Mouse (Mus musculus): ENCODE data around the gene Ppm1m. TPM values are rescaled to one million over a fixed set of nuclear protein-coding genes. Genes with fewer than 3 reads are reported as not detected.
A peak's percentile ranks its signal among the peaks of the same experiment; 100 is the strongest.

Gene Ppm1m
- polyA plus RNA-seq, 1 experiment from 2014 or later, result 17.2 TPM

DNA sequence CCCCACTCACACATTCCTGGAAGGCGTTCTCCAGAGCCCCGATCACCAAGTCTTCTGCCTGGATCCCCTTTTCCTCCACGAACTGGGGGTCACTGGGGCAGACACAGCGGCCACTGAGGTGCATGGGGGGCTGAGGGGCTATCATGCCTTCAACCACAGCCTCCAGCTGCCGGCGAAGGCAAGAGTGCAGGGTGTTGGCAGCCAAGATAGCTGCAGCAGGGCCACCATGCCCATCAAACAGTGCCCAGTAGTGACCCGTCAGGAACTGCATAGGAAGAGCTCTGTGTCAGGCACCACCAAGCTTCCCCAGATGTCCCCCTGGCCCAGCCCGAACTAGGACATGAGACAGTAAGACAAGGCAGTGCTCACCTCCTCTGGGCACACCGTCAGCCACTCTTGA is 1.8 kb downstream of the Ppm1m start:
- Histone ChIP-seq H3K4me2 (no peak overlapping the region), H3K9me3 (no peaks in the 10 kb centered on the region), H3K27me3 (replicated peaks) (0 out of 2 replicates have a peak, but pooled peaks cover 5% of the 10 kb centered on the region), H3K4me3 (no peak overlapping the region), H3K9ac (no peak overlapping the region), H3K4me1 (peaks cover 34% of the 10 kb centered on the region), H3K27ac (no peak overlapping the region), H3K36me3 (replicated peaks) (no peaks in the 10 kb centered on the region)
- no peak for ATAC-seq (replicated peaks)
- 92% methylated on average over 9 of the region's 9 CpGs for WGBS

DNA sequence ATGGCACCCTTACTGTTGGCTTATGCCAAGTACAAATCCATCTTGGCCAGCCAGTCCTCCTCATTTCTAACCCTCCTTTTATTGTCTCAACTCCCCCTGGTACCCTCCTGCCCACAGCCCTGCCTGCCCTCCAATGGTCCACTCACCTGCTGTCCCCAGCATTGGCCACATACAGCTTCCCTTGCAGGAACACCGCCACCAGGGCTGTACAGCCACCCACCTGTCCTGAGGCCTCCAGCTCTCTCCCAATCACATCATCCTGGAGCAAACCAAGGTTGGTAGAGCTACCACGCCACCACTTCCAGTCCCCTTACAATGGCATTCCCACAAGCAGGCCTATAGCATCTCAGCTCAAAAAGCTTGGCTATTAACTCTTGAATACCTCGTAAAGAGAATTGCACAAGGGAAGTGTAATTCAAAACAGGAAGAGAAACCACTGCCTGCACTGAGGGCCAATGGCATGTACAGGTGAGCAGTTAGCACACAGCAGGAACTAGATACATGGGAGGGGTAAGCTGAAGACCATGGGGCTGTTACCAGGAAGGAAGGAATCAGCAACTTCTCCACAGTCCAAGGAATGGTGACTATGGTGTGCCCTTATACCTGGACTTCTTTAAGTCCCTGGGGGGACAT is 2.3 kb downstream of the Ppm1m start:
- ATAC-seq (replicated peaks), result no peak
- 93% methylated on average over 3 of the region's 3 CpGs for WGBS

GRCm38 (mm10) chr9:106195693-106196092 is 3.9 kb downstream of the Ppm1m start:
- Histone ChIP-seq H3K9me3 (no peaks in the 10 kb centered on the region), H3K9ac (no peak overlapping the region), H3K4me1 (peaks cover 30% of the 10 kb centered on the region), H3K4me2 (0 out of 2 replicates have a peak overlapping the region, but pooled peaks have one; percentile 0), H3K27me3 (replicated peaks) (0 out of 2 replicates have a peak, but pooled peaks cover 5% of the 10 kb centered on the region), H3K27ac (peak overlapping the region; percentile 54), H3K36me3 (replicated peaks) (peaks cover 4% of the 10 kb centered on the region; the same call in 1 of the 2 replicates), H3K4me3 (no peak overlapping the region)
- peak; percentile 60 for ATAC-seq (replicated peaks)
- WGBS, result 61% methylated on average over 8 of the region's 8 CpGs

More for the DNA sequence above, 2.3 kb downstream of the Ppm1m start:
- Histone ChIP-seq H3K27me3 (replicated peaks) (0 out of 2 replicates have a peak, but pooled peaks cover 5% of the 10 kb centered on the region), H3K36me3 (replicated peaks) (no peaks in the 10 kb centered on the region), H3K9ac (no peak overlapping the region), H3K4me2 (no peak overlapping the region), H3K27ac (no peak overlapping the region), H3K9me3 (no peaks in the 10 kb centered on the region), H3K4me1 (peaks cover 31% of the 10 kb centered on the region), H3K4me3 (no peak overlapping the region)

DNA sequence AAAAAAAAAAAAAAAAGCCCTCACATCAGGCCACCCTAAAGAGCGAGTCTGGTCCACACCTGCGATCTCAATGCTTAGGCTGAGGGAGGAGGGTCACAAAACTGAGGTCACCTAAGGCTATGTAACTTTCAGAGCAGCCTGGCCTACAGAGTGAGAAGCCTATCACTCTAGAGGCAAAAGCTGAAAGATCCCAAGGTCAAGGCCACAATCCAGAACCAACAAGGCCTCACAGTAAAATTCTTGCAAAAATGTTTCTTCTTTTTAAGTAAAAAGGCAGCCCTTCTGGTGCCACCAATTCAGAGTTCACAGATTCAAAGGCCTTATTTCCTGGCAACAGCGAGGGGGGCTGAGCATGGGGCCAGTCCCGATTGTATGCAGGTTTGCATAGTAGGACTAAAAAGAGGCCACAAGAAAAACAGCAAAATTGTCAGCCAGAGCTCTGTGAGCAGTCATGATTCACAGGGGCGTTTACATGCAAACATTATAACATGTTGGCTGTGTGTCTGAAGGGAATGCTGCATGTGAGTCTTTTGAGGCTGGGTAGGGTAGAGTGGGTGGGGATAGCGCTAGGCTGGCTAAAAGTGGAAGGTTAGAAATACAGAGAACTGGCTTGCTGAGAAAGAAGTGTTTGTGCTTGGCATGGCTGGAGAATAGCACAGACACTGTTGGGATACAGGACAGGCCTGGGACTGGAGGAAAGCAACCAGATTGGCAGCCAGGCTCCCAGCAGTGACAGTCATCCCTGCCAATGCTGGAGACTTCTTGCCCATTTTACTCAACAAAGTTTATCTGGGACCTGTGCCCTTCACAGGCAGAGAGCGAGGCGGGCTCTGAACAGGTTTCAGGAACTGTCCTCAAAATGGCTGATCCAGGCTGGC is 5.4 kb downstream of the Ppm1m start:
- no peak for ATAC-seq (replicated peaks)
- no peaks in the 10 kb centered on the region for H3K27me3 ChIP-seq (replicated peaks)
- peaks cover 19% of the 10 kb centered on the region for H3K36me3 ChIP-seq (replicated peaks)
- no peak overlapping the region for H3K4me2 ChIP-seq
- no peak overlapping the region for H3K27ac ChIP-seq
- peaks cover 24% of the 10 kb centered on the region for H3K4me1 ChIP-seq
- H3K9ac ChIP-seq, result no peak overlapping the region
- H3K9me3 ChIP-seq, result no peaks in the 10 kb centered on the region
- no peak overlapping the region for H3K4me3 ChIP-seq
- WGBS, result 93% methylated on average over 8 of the region's 8 CpGs

- no peak for ATAC-seq (replicated peaks)
- H3K9me3 ChIP-seq, result no peaks in the 10 kb centered on the region
- no peak overlapping the region for H3K4me3 ChIP-seq
- no peak overlapping the region for H3K4me2 ChIP-seq
- H3K9ac ChIP-seq, result no peak overlapping the region
- no peaks in the 10 kb centered on the region for H3K27me3 ChIP-seq (replicated peaks)
- peaks cover 12% of the 10 kb centered on the region for H3K4me1 ChIP-seq
- H3K27ac ChIP-seq, result no peak overlapping the region
- peaks cover 30% of the 10 kb centered on the region for H3K36me3 ChIP-seq (replicated peaks)
- 91% methylated on average over 1 of the region's 1 CpGs for WGBS
These were observed 6.5 kb downstream of the Ppm1m start for GRCm38 (mm10) chr9:106192998-106193397.

DNA sequence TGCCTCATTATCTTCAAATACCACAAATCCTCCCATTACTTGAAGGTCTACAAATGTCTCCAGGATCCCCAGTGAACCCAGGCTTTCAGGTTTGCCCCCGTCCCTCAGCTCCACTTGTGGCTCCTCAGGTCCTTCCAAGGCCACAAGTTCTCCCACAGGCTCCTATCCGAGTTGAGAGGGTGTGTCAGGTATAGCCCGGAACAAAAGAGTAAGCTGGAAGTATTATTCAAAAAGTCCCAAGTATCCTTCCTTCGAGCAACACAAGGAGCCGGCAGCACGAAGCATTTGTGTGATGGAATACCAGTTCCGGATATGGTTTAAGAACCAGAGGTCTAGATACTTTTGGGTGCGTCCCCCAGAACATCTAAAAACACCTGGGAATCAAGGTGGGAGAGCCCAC is 7.5 kb downstream of the Ppm1m start:
- peaks cover 40% of the 10 kb centered on the region for H3K36me3 ChIP-seq (replicated peaks)
- H3K4me1 ChIP-seq, result peaks cover 10% of the 10 kb centered on the region
- no peaks in the 10 kb centered on the region for H3K27me3 ChIP-seq (replicated peaks)
- H3K4me2 ChIP-seq, result no peak overlapping the region
- H3K4me3 ChIP-seq, result no peak overlapping the region
- H3K9ac ChIP-seq, result no peak overlapping the region
- no peak overlapping the region for H3K27ac ChIP-seq
- WGBS, result 91% methylated on average over 8 of the region's 8 CpGs
- ATAC-seq (replicated peaks), result no peak
- no peaks in the 10 kb centered on the region for H3K9me3 ChIP-seq

GRCm38 (mm10) chr9:106191355-106191754 is 8.2 kb downstream of the Ppm1m start:
- Histone ChIP-seq H3K27me3 (replicated peaks) (no peaks in the 10 kb centered on the region), H3K4me2 (no peak overlapping the region), H3K27ac (no peak overlapping the region), H3K36me3 (replicated peaks) (peaks cover 47% of the 10 kb centered on the region), H3K9ac (no peak overlapping the region), H3K4me3 (no peak overlapping the region), H3K9me3 (no peaks in the 10 kb centered on the region), H3K4me1 (peaks cover 10% of the 10 kb centered on the region)
- ATAC-seq (replicated peaks), result no peak
- 81% methylated on average over 1 of the region's 1 CpGs for WGBS

- no peak overlapping the region for H3K9ac ChIP-seq
- no peaks in the 10 kb centered on the region for H3K9me3 ChIP-seq
- H3K4me2 ChIP-seq, result no peak overlapping the region
- H3K4me1 ChIP-seq, result no peaks in the 10 kb centered on the region
- 95% methylated on average over 5 of the region's 5 CpGs for WGBS
- no peak for ATAC-seq (replicated peaks)
- no peak overlapping the region for H3K27ac ChIP-seq
- H3K4me3 ChIP-seq, result no peak overlapping the region
- no peaks in the 10 kb centered on the region for H3K27me3 ChIP-seq (replicated peaks)
- peaks cover 88% of the 10 kb centered on the region for H3K36me3 ChIP-seq (replicated peaks)
These were observed 15.6 kb downstream of the Ppm1m start for GRCm38 (mm10) chr9:106183996-106184395.

- Histone ChIP-seq H3K27ac (no peak overlapping the region), H3K27me3 (replicated peaks) (no peaks in the 10 kb centered on the region), H3K9me3 (no peaks in the 10 kb centered on the region), H3K4me3 (no peak overlapping the region), H3K36me3 (replicated peaks) (peaks cover 75% of the 10 kb centered on the region), H3K4me1 (no peaks in the 10 kb centered on the region), H3K4me2 (no peak overlapping the region), H3K9ac (no peak overlapping the region)
- ATAC-seq (replicated peaks), result no peak
- WGBS, result 95% methylated on average over 4 of the region's 4 CpGs
These were observed 17.4 kb downstream of the Ppm1m start for GRCm38 (mm10) chr9:106182146-106182545.

DNA sequence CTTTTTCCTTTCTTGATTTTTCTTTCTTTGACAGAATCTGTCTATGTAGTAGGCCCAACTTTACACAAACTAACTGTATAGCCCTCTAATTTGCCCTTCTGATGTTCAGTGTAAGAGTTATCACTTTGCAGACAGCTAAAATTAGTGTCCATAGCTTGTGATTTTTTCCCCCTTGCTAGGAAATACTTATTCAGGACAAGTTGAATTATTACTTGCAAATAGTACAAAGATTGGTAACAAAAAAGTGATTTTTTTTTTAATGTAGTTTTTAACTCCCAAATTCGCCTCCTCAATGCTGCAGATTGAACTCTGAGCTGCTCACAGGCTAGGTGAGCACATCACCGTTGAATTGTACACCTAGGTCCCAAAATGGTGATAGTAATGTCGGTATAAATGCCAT is 19.6 kb downstream of the Ppm1m start:
- Histone ChIP-seq H3K27ac (no peak overlapping the region), H3K4me1 (peaks cover 15% of the 10 kb centered on the region), H3K4me3 (no peak overlapping the region), H3K9me3 (no peaks in the 10 kb centered on the region), H3K9ac (no peak overlapping the region), H3K36me3 (replicated peaks) (peaks cover 55% of the 10 kb centered on the region), H3K4me2 (no peak overlapping the region), H3K27me3 (replicated peaks) (no peaks in the 10 kb centered on the region)
- 96% methylated on average over 3 of the region's 3 CpGs for WGBS
- ATAC-seq (replicated peaks), result no peak

- Histone ChIP-seq H3K36me3 (replicated peaks) (peaks cover 50% of the 10 kb centered on the region), H3K4me1 (peaks cover 20% of the 10 kb centered on the region), H3K27ac (no peak overlapping the region), H3K27me3 (replicated peaks) (no peaks in the 10 kb centered on the region), H3K9me3 (no peaks in the 10 kb centered on the region), H3K9ac (no peak overlapping the region), H3K4me3 (no peak overlapping the region), H3K4me2 (no peak overlapping the region)
- ATAC-seq (replicated peaks), result no peak
- WGBS, result 84% methylated on average over 2 of the region's 2 CpGs
These were observed 20.1 kb downstream of the Ppm1m start for GRCm38 (mm10) chr9:106179454-106179853.

GRCm38 (mm10) chr9:106177799-106178198 is 21.7 kb downstream of the Ppm1m start:
- WGBS, result 93% methylated on average over 6 of the region's 6 CpGs
- Histone ChIP-seq H3K9me3 (no peaks in the 10 kb centered on the region), H3K4me3 (no peak overlapping the region), H3K4me2 (no peak overlapping the region), H3K4me1 (peaks cover 35% of the 10 kb centered on the region), H3K27me3 (replicated peaks) (no peaks in the 10 kb centered on the region), H3K9ac (no peak overlapping the region), H3K27ac (no peak overlapping the region), H3K36me3 (replicated peaks) (peaks cover 34% of the 10 kb centered on the region)
- no peak for ATAC-seq (replicated peaks)

Data from midbrain, embryonic 15.5 days (tissue).